Mouse (Mus musculus): Measurements from ENCODE around the gene Map3k13.
"Not testable (repeated sequence)": the region's sequence is repeated elsewhere in the genome, so short reads cannot be mapped to it uniquely, and the experiment has no call there.

Gene Map3k13

GRCm38 (mm10) chr16:21906902-21907301 is 112.8 kb downstream of the Map3k13 start:
- DNase-seq (ENCODE audit: low spot score in 2 of 2) = no peak

DNA sequence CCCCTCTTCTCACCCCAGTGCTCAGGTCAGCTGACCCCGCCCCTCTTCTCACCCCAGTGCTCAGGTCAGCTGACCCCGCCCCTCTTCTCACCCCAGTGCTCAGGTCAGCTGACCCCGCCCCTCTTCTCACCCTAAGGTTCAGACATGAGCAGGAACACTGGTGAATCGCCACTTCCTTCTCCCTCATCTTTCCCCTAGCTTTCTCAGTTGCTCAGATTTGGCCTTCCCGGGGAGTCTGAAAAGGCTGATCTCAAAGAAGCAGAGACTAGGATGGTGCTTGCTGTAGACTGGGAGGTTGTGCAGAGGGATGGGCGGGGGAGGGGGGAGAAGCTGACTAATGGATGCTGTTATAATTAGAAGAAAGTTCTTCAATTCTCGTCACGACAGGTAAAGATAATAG is 114.8 kb downstream of the Map3k13 start:
- DNase-seq (ENCODE audit: low spot score in 2 of 2) = not testable (repeated sequence)

DNA sequence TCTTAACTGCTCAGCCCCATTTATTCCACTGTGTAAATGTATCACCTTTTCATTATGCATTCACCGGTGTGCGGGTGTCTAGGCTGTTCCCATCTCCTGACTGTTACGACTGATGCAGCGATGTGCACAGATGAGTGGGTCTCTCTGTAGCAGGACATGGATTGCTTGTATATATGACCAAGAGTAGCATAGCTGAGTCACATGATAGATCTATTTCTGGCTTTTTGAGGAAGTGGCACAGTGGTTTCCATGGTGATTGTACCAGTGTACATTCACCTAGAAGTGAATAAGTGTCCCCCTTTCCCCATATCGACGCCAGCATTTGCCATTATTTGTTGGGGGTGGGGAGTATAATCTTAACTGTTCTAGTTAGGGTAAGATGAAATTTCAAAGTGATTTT is 119.2 kb downstream of the Map3k13 start:
- DNase-seq (ENCODE audit: low spot score in 2 of 2) = no peak

DNA sequence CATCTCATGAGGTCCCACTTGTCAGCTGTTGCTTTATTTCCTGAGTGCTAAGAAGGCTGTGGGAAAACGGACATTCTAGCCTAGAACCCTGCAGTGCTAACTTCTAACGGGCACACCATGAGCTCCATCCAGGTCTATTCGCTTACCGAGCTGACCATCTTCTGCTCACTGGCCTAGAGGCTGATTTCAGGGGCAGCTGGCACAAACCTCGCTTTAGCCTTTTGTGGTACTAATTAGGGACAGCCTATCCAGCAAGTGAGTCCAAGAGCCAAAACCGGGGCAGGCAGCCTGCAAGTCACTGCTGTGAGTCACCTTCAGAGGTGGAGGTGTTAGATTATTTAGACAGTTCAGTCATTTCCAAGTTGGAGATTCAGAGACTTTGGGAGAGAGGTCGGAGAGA is 122.5 kb downstream of the Map3k13 start:
- DNase-seq (ENCODE audit: low spot score in 2 of 2) = no peak

DNA sequence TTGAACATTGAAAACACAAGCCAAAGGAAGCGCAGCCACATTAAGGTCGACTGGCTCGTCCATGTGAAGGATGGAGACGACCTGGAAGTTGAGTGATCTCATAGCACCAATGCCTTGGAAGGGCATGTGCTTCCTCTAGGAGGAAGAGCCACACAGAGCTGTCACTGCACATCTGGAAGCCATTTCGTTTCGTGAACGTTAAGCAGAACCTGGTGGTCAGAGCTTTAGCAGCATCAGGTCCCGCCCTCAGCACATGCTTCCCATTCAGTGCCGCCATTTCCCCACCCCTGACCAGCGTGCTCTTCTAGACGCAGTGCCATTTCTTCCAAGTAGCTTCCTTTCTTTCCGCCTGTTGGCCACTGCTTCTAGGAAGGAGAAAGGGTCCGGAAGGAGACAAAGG is 134.3 kb downstream of the Map3k13 start:
- no peak for DNase-seq (ENCODE audit: low spot score in 2 of 2)

GRCm38 (mm10) chr16:21946761-21947715 is 152.9 kb downstream of the Map3k13 start, which contains the start of gene Tmem41a:
Gene Tmem41a, minus strand, starts transcription at chr16:21947552.
- peak; percentile 90 to 96 for DNase-seq (ENCODE audit: low spot score in 2 of 2)

- DNase-seq (ENCODE audit: low spot score in 2 of 2) = no peak
Measured at GRCm38 (mm10) chr16:21955591-21955990, 161.4 kb downstream of the Map3k13 start.

DNA sequence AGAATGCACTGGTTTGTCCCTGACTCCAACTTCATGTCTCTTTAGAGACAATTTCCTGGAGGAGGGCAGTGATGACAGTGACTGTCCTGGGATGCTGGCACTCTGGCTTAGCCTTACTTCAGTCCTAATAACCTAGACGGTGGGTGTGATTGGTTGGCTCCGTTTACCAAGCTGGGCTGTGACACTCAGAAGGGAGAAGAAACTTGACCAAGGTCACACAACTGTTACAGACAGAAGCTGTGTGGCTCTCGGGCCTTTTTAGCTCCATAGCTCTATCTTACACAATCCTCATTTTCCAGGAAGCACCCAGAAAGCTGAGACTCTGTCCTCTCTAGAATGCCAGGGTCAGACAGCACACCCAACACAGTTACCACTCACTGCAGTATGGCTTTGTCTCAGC is 171.4 kb downstream of the Map3k13 start:
- DNase-seq (ENCODE audit: low spot score in 2 of 2) = no peak

DNA sequence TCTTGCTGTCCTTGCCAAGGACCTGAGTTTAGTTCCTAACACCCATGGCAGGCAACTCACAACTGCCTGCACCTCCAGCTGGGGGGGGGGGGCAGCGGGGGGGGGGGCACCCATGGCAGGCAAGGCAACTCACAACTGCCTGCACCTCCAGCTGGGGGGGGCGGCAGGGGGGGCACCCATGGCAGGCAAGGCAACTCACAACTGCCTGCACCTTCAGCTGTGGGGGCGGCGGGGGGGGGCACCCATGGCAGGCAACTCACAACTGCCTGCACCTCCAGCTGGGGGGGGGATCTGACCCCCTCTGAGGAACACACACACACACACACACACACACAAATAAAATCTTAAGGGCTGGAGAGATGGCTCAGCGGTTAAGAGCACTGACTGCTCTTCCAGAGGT is 175.7 kb downstream of the Map3k13 start:
- DNase-seq (ENCODE audit: low spot score in 2 of 2) = no peak

DNA sequence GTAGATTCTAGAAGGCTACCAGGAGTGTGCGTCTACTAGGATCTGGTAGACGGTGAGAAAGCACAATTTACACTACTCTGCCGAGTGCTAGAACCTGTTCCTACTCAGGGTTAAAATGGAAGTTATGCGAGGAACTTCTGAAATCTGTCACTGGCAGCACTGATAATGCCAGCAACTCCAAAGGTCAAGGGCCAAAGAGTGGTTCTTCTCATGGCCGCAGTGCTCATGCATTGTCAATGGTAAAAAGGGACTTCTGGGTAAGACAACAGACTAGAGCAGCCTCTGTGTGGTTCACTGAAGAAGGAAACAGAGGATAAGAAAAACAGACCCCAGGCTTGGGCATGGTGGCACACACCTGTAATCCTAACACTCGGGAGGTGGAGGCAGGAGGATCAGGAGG is 176.4 kb downstream of the Map3k13 start:
- DNase-seq (ENCODE audit: low spot score in 2 of 2) = no peak

- DNase-seq (ENCODE audit: low spot score in 2 of 2) = no peak
Measured at GRCm38 (mm10) chr16:21971446-21971845, 177.3 kb downstream of the Map3k13 start.

- DNase-seq (ENCODE audit: low spot score in 2 of 2) = no peak
Measured at GRCm38 (mm10) chr16:21976203-21976602, 182.1 kb downstream of the Map3k13 start.

DNA sequence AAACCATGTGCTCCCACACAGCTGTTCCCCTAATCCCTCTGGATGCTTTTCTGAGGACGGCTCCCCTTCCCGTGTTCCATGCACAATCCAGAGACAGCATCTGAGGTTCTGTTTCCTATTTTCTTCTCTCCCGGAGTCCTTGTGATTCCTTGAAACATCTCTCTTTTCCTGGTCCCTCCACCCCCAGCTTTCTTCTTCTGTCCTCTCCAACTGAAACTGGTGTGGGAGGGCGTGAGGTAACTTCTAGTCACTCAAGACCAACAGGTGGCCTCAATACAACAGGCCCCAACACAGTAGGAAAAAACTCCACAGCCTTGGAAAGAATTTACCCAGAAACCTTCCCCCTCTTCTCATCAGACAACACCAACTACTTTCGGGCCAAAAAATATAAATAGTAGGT is 183.2 kb downstream of the Map3k13 start:
- DNase-seq (ENCODE audit: low spot score in 2 of 2) = no peak
